19 mouse cellular contexts compared by ENCODE assay signal in genomic region chr9:105740413-105740812, GRCm38 (mm10).
"Had no signal": no experiment of that assay in that cellular context is flagged by ENCODE, and none has a peak within 500 bp of the region (broad histone marks: within the 10 kb centered on the region; RNA-seq: fewer than 3 reads in every experiment).

No protein-coding gene starts in this region.

- H3K4me3 ChIP-seq: midbrain, embryonic 10.5 days; midbrain, embryonic 12.5 days; myocyte; neural tube, embryonic 13.5 days; neural tube, embryonic 15.5 days had no signal

- H3K4me2 ChIP-seq: lung, embryonic 14.5 days; midbrain, embryonic 12.5 days; neural tube, embryonic 13.5 days; neural tube, embryonic 15.5 days had no signal

- H3K9ac ChIP-seq: lung, embryonic 14.5 days; midbrain, embryonic 12.5 days; neural tube, embryonic 13.5 days; neural tube, embryonic 15.5 days had no signal

- H3K9me3 ChIP-seq: midbrain, embryonic 10.5 days; midbrain, embryonic 12.5 days; neural tube, embryonic 13.5 days; neural tube, embryonic 15.5 days had no signal

- ATAC-seq: midbrain, embryonic 16.5 days had no signal

- H3K36me3 ChIP-seq: midbrain, embryonic 10.5 days; midbrain, embryonic 12.5 days; neural tube, embryonic 13.5 days; neural tube, embryonic 15.5 days had no signal

- H3K27ac ChIP-seq: midbrain, embryonic 10.5 days; midbrain, embryonic 12.5 days; neural tube, embryonic 13.5 days; neural tube, embryonic 15.5 days had no signal

- H3K27me3 ChIP-seq: midbrain, embryonic 12.5 days; neural tube, embryonic 13.5 days; neural tube, embryonic 15.5 days had no signal

- H3K4me1 ChIP-seq: midbrain, embryonic 10.5 days; midbrain, embryonic 12.5 days had no signal

- DNase-seq: lung, adult 18-20 months; lung, embryonic 14.5 days; lung, postnatal 10 days; lung, postnatal 4 days; midbrain, embryonic 14.5 days; retina, postnatal 1 day; right cerebral cortex, adult 18-20 months; right cerebral cortex, postnatal 25 days; right cerebral cortex, postnatal 4 days; spleen, adult 18-20 months; thymus, adult 18-20 months; thymus, postnatal 25 days; thymus, postnatal 4 days had no signal
